11 mouse cellular contexts compared by ENCODE assay signal in genomic region chr6:72144353-72144752, GRCm38 (mm10).
"Had no signal": no experiment of that assay in that cellular context is flagged by ENCODE, and none has a peak within 500 bp of the region (broad histone marks: within the 10 kb centered on the region; RNA-seq: fewer than 3 reads in every experiment).

No protein-coding gene starts in this region.

- ATAC-seq: liver, embryonic 12.5 days; midbrain, embryonic 16.5 days had no signal

- H3K9ac ChIP-seq: liver, embryonic 12.5 days; lung, embryonic 15.5 days had no signal

- H3K9me3 ChIP-seq: lung, embryonic 15.5 days had no signal

- H3K4me3 ChIP-seq: left cerebral cortex, adult 2 months; liver, embryonic 12.5 days; lung, embryonic 15.5 days; megakaryocyte, embryonic 14.5 days had no signal

- H3K27ac ChIP-seq: left cerebral cortex, adult 2 months; liver, embryonic 12.5 days; lung, embryonic 15.5 days; macrophage had no signal

- DNase-seq: kidney, adult 11 months; kidney, postnatal 10 days; right cerebral cortex, postnatal 14 days; thymus, postnatal 36 days had no signal

- H3K27me3 ChIP-seq: liver, embryonic 12.5 days; lung, embryonic 15.5 days had no signal

- H3K4me1 ChIP-seq: lung, embryonic 15.5 days had no signal

- H3K4me2 ChIP-seq: liver, embryonic 12.5 days; lung, embryonic 15.5 days; midbrain, embryonic 11.5 days had no signal
